Mouse (Mus musculus) liver, embryonic 14.5 days (tissue): ENCODE results near the gene Fam131b.

Experiments used
- CTCF ChIP-seq: IDR thresholded peaks from 2 replicates; pipeline ENCODE4 v1.5.1; 2016; ENCODE audit warnings: antibody characterized with exemption, low read depth, control low read depth
- EP300 ChIP-seq: IDR thresholded peaks from 2 replicates; pipeline ENCODE4 v1.6.1; 2016; ENCODE audit warnings: antibody characterized with exemption, low read depth

GRCm38 (mm10) chr6:42353180-42353579 lies 28.7 kb upstream of the Fam131b start:
- TF ChIP-seq CTCF: no peak
- TF ChIP-seq EP300: no peak
